Mouse (Mus musculus): ENCODE measurements around the gene Mthfd1l.

GRCm38 (mm10) chr10:4189422-4189821, 216.5 kb downstream of the Mthfd1l start:
- no peak for TF ChIP-seq CTCF (IDR thresholded peaks at IDR 0.05; ENCODE audit: low read depth, low read length)
- no peak for TF ChIP-seq POLR2A (IDR thresholded peaks at IDR 0.05; ENCODE audit: borderline replicate concordance, low read depth, low read length)

All from bone marrow macrophage, adult 2 months (primary cell).